Mouse (Mus musculus) ovary, adult 18-20 months (tissue): ENCODE data around the gene Ppp2ca.
"Not testable (repeated sequence)": the region's sequence is repeated elsewhere in the genome, so short reads cannot be mapped to it uniquely, and the experiment has no call there.

Source experiments
- DNase-seq: peaks from one replicate; pipeline ENCODE4 v3.0.0; 2022; ENCODE audit warnings: low spot score, mixed read lengths

Gene Ppp2ca

DNA sequence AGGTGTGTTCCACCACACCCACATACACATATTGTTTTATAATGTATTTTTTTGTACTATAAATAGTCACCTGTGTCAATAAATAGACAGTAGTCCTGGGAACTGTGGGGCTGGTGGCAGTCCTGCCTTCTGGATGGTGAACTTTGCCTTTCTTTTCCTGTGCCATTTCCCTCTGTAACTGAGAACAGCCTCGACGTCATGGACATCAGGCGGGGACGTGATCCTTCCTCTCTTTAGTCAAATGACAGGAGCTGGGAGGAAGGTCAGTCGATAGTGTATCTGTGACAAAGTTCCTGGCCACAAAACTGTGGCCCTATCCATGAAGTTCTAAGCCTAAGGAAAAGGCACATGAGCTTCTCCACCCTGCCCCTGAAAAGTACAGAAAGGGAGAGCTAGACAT, 3.9 kb upstream of the Ppp2ca start:
- no peak for DNase-seq

DNA sequence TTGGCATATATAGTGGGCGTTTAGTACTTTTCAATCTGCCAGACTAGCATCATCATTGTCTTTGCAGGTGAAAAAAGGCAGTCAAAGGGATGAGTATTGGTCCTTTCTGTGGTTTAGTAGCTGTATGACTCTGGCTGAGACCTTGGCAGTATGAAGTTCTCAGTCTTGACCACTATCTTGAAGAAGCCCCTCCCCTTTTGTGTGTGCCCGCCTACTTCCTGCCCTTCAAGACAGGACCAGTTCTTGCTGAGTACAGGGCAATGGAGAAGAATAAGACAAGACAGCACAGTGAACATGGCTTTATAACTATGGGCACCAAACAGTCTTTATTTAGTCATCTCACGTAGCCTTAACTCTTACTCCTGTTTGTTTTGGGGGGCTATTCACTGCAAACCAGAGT, 1.5 kb upstream of the Ppp2ca start:
- DNase-seq: no peak

GRCm38 (mm10) chr11:52097596-52097995, 885 bp upstream of the Ppp2ca start:
- no peak for DNase-seq

- peak; percentile 46 for DNase-seq
Measured at GRCm38 (mm10) chr11:52099031-52099761, 715 bp downstream of the Ppp2ca start.

DNA sequence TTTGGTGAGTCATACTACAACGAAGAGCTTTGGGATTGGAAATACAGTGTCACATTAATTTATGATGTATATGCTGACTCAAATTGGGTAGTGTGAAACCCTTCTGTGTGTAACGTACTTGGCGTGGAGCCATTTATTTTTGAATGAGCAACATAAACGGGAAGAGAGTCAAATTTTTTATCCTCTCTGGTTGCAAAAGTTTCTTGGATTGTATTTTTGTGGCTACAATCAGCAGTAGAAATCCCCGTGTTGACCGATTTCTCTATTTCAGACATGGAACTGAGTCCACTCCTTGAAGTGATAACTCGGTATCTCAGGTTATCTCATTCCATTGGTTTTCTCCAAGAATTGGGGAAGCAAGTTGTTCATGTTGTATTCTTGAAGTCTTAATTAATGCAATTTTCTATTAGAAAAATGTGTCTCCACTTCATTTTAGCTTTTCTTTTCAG, 1.3 kb downstream of the Ppp2ca start:
- no peak for DNase-seq

DNA sequence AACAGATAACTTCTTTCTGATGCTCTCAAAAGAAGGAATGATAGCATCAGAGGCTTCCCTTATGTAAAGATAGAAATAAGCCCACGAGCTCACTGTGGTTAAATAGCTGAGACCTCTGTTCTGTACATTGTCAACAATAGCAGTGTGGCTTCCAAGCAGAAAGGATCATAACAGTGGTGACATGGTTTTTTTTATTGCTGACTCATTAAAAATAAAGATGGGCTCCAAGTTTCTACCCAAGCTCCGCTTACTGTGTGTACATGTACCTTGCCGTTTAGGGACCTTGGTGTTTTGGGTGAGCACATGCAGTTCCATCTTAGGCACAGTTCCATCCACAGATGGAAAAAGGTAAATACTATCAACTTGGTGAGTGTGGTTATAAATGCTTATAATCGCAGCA, 4.5 kb downstream of the Ppp2ca start:
- no peak for DNase-seq

DNA sequence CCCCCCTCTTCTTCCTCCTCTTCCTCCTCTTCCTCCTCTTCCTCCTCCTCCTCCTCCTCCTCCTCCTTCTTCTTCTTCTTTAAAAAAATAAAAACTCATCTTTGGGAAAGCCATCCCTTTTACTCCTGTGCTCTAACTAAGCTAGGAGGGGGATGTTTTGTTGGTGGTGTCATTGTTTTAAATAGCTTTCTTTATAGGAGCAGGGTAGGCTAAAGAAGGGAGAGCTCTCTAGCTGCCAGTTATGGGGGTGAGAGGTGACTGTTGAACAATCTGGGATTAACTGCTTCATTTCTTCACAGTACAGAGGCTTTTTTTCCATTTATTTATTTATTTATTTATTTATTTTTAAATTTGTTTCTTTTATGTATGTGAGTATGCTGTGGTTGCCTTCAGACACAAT, 7.0 kb downstream of the Ppp2ca start:
- DNase-seq: no peak

- DNase-seq: no peak
Measured at GRCm38 (mm10) chr11:52106037-52106436, 7.6 kb downstream of the Ppp2ca start.

GRCm38 (mm10) chr11:52106438-52106837, 8.0 kb downstream of the Ppp2ca start:
- DNase-seq: no peak

DNA sequence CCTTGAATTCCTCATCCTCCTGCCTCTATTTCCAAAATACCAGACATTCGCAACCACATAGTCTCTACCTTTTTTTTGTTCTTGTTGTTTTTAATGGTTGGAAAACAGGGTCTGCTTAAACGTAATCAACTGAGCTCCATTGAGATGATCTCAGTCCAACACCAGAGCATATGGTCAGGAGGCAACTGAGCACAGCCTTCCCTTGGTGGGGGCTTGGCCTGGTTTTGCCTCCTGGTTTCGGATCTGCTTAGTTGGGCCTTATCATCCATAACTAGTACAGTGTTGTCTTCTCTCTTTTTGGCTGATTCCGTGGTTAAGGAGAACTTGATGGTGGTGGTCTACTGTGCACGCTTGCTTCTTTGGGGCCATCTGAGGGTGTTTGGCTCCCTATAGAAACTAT, 10.3 kb downstream of the Ppp2ca start:
- DNase-seq: no peak

DNA sequence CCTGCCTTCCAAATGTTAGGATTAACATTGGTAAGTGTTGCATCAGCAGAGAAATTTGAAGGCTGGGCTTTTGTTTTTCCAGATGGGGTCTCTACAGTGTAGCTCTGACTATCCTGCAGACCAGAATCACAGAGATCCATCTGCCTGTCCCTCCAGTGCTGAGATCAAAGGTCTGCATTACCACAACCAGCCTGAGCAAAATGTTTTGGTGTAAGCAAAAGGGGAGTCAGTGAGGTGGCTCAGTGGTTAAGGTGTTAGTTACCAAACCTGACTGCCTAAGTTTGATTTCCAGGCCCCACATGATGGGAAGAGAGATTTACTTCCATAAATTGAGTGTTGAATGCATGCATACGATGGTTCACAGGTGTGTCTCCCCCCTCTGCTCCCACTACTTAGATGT, 10.9 kb downstream of the Ppp2ca start:
- DNase-seq: no peak

DNA sequence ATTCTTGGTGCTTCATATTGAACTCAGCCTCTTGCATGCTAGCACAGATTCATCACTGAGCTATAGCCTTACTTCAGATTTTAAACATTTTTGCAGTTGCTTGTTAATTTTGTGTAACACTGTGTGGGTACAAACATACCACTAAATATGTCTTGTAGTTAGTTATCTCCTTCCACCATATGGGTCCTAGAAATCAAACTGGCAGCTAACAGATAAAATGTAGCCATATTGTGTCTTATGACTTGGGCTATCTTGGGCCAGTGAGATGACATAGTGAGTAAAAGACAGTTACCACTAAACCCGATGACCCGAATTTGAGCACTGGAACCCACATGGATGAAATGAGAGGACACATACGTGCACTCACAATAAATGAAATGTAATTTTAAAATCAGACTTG, 17.0 kb downstream of the Ppp2ca start:
- DNase-seq: no peak

DNA sequence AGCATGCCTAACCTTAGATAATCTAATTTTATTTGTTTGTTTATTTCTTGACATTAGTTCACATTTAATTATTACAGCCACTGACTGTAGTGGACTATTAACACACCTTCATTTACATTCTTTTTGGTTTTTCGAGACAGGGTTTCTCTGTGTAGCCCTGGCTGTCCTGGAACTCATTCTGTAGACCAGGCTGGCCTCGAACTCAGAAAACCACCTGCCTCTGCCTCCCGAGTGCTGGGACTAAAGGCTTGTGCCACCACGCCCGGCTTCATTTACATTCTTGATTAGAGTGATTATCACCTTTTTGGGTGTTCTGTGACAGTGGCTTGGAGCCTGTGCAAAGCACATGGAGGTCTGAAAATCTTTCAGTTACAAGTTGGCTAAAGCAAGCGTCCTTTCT, 17.6 kb downstream of the Ppp2ca start:
- not testable (repeated sequence) for DNase-seq

DNA sequence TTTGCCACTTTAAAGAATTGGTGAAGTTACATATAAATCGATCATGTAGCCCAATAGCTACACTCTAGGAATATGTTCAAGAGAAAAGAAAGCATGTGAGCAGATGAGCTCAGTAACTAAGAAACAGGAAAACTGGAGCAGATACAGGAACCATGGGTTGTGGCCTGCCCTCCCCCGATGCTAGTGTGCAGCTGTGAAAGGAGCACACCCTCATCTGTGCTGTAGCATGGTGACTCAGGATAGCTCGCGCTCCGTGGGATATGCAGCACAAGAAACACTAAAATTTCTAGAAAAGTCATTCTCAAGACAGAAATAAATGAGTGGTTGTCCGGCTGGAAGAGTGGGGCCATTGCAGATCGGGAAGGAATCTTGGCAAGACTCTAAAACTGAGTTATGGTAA, 18.7 kb downstream of the Ppp2ca start:
- DNase-seq: no peak

GRCm38 (mm10) chr11:52120415-52120814, 21.9 kb downstream of the Ppp2ca start:
- not testable (repeated sequence) for DNase-seq

- no peak for DNase-seq
Measured at GRCm38 (mm10) chr11:52122045-52122444, 23.6 kb downstream of the Ppp2ca start.

- no peak for DNase-seq
Measured at GRCm38 (mm10) chr11:52124468-52124867, 26.0 kb downstream of the Ppp2ca start.

DNA sequence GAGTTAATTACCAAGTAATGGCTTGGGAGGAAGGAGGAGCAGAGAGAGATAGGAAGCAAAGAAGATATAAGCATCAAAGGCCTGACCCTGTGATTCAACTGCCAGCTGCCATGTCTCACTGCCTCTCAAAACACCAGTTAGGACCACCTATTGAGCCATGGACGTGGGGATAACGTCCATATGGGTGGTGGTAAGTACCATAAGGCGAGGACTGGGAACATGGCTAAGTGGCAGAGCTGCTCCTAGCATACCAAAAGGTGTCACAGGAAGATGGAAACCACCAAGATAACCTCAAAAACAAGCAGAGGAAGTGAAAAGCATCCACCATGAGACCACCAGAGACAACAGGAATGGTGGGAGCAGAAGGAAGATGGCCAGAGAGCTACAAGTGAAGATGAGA, 28.7 kb downstream of the Ppp2ca start:
- no peak for DNase-seq

DNA sequence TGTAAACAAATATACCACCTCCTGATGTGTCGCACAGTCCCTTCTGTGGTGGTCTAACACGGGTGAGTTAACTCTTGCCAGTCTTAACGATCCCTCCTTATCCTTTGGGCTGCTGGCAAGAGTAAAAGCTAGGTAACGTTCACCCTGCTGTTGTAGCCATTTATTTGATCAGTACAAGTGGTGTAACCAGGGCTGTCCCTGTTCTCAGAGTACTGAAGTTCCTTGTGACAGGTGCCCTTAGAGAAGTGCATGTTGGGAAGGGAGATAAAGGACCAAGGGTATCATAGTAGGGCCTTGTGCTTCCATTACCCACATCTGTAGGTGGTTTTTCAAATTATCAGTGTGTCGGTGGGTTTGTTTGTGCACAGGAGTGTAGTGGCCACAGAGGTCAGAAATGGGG, 29.3 kb downstream of the Ppp2ca start:
- DNase-seq: no peak

GRCm38 (mm10) chr11:52128316-52129061, 30.0 kb downstream of the Ppp2ca start:
- no peak for DNase-seq

DNA sequence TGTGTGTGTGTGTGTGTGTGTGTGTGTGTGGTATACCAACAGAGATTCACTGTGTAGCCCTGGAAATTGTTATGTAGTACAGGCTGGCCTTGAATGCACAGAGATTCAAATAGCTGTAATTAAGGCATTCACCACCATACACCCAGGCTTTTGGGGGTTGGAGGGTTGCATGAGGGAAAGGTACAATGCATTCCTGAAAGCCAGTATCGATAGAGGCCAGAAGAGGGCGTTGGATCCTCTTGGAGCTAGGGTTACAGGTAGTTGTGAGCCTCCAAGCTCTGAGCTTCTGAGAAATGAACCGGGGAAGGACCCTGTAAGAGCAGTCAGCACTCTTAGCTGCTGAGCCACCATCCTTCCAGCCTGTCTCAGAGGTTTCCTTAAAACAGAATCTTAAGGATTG, 30.7 kb downstream of the Ppp2ca start:
- DNase-seq: no peak

DNA sequence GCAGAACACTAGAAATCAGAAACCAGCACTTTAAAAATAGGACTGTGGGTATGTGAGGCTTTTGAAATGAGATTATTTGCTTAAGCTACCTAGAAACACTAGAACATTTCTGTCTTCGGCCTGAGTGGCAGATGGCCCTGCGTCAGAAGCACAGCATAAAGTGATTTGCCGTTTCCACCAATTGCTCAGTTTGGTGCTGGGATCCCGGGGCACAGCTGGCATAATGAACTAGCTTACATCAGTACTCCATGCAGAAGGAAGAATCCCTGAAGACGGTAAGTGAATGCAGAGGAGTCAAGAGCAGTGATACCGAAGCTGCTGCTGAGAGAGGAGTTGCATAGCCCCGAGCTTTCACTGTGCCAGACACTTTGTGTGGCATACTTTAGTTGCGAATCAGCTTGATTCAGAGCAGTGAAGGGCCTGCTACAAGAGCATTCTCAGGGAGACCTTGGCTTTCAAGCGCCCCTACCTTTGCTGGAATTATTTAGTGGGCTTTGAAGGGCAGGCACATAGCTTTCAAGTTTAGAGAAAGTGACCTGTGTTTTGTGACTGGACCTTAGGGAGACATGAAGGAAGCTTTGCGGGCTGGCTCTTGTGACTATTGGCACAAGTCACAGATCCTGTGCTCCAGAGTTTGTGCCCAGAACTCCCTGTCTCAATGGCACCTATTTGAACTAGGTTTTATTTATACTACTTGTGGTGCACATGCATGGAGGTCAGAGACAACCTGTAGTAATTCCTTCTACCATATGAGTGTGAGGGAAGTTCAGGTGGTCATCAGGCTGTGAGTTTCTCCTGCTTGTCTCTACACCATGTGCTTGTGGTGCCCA, 31.4 kb downstream of the Ppp2ca start:
- no peak for DNase-seq
